Mouse (Mus musculus): Measurements from ENCODE around the gene Bricd5. TPM values are rescaled to one million over a fixed set of nuclear protein-coding genes. Genes with fewer than 3 reads are reported as not detected.

Bricd5 gene
- total and polyA plus RNA-seq, 3 experiments = 0.98 TPM; not detected in 2

GRCm38 (mm10) chr17:24451220-24451619 lies 22.5 kb upstream of the Bricd5 start:
- Histone ChIP-seq H3K9me3 (replicated peaks; ENCODE audit: low read length) (no peaks in the 10 kb centered on the region), H3K4me3 (replicated peaks in 1 of 3; ENCODE audit: low read depth in 2 of 3, low read length in 2 of 3, poor library complexity in 1 of 3) (no peak overlapping the region), H3K27me3 (replicated peaks) (no peaks in the 10 kb centered on the region), H3K36me3 (replicated peaks in 1 of 2; ENCODE audit: control insufficient read depth in 1 of 2, insufficient read depth in 1 of 2, low read length in 1 of 2) (peaks cover 48 to 63% of the 10 kb centered on the region in 2 experiments), H3K27ac (ENCODE audit: insufficient read depth, low read depth) (no peak overlapping the region), H3K4me1 (ENCODE audit: control insufficient read depth in 1 of 2, insufficient read depth in 2 of 2) (peaks cover 3 to 45% of the 10 kb centered on the region in 2 experiments; a peak in 3 of 4 replicates), H3K9ac (ENCODE audit: insufficient read depth, low read depth) (no peak overlapping the region), H3K4me2 (ENCODE audit: insufficient read depth, low read depth, poor library complexity, severe bottlenecking) (no peak overlapping the region), H3K79me2 (replicated peaks; ENCODE audit: control insufficient read depth, extremely low read depth, insufficient read depth, poor library complexity, severe bottlenecking) (peaks cover 15% of the 10 kb centered on the region)
- dilution Hi-C loops (cut with MboI; ENCODE audit: extremely low pct_ligation_motif_present, extremely low pct_unique_long_range_greater_than_20kb, low sequenced_read_pairs) (no loop called here), in situ Hi-C loops (cut with MboI; ENCODE audit: low pct_ligation_motif_present, low pct_unique_long_range_greater_than_20kb, low sequenced_read_pairs) (no loop called here)
- TF ChIP-seq POLR2A (IDR thresholded peaks at IDR 0.05; ENCODE audit: low read depth, low read length) (no peak), ZKSCAN1 (IDR thresholded peaks at IDR 0.05; ENCODE audit: borderline replicate concordance, low read depth, low read length) (no peak), KAT2A (IDR thresholded peaks at IDR 0.05; ENCODE audit: insufficient replicate concordance, low read length) (no peak), RCOR1 (conservative IDR thresholded peaks at IDR 0.05; ENCODE audit: low read depth, low read length) (no peak), E2F4 (IDR thresholded peaks at IDR 0.05; ENCODE audit: insufficient replicate concordance, low read depth, low read length) (no peak), EP300 (IDR thresholded peaks at IDR 0.05; ENCODE audit: low read length) (no peak), NRF1 (IDR thresholded peaks at IDR 0.05; ENCODE audit: low read depth, low read length) (no peak)
- no peak for DNase-seq (ENCODE audit: extremely low read depth)

- no peak overlapping the region for H3K4me3 ChIP-seq (replicated peaks in 1 of 3; ENCODE audit: low read depth in 2 of 3, low read length in 2 of 3, poor library complexity in 1 of 3)
- H3K36me3 ChIP-seq (replicated peaks in 1 of 2; ENCODE audit: control insufficient read depth in 1 of 2, insufficient read depth in 1 of 2, low read length in 1 of 2) = peaks cover 28 to 41% of the 10 kb centered on the region in 2 experiments
- no peaks in the 10 kb centered on the region for H3K9me3 ChIP-seq (replicated peaks; ENCODE audit: low read length)
- H3K27me3 ChIP-seq (replicated peaks) = no peaks in the 10 kb centered on the region
- H3K27ac ChIP-seq (ENCODE audit: insufficient read depth, low read depth) = no peak overlapping the region
- peaks cover 15% of the 10 kb centered on the region for H3K79me2 ChIP-seq (replicated peaks; ENCODE audit: control insufficient read depth, extremely low read depth, insufficient read depth, poor library complexity, severe bottlenecking)
- no peak for DNase-seq (ENCODE audit: extremely low read depth)
- no peak overlapping the region; the same call in 1 of the 2 replicates for H3K4me2 ChIP-seq (ENCODE audit: insufficient read depth, low read depth, poor library complexity, severe bottlenecking)
- TF ChIP-seq MAFK (IDR thresholded peaks at IDR 0.05; ENCODE audit: insufficient replicate concordance, low read length) (no peak), ZNF384 (IDR thresholded peaks at IDR 0.05; ENCODE audit: low read depth, low read length) (no peak), MYC (IDR thresholded peaks at IDR 0.05; ENCODE audit: low read depth, low read length) (no peak)
- H3K9ac ChIP-seq (ENCODE audit: insufficient read depth, low read depth) = no peak overlapping the region
- dilution Hi-C loops (cut with MboI; ENCODE audit: extremely low pct_ligation_motif_present, extremely low pct_unique_long_range_greater_than_20kb, low sequenced_read_pairs) = no loop called here
- peaks cover 3 to 27% of the 10 kb centered on the region in 2 experiments; a peak in 3 of 4 replicates for H3K4me1 ChIP-seq (ENCODE audit: control insufficient read depth in 1 of 2, insufficient read depth in 2 of 2)
- in situ Hi-C loops (cut with MboI; ENCODE audit: low pct_ligation_motif_present, low pct_unique_long_range_greater_than_20kb, low sequenced_read_pairs) = no loop called here
Observed at GRCm38 (mm10) chr17:24453372-24453771, 20.3 kb upstream of the Bricd5 start.

GRCm38 (mm10) chr17:24454218-24454755 lies 19.4 kb upstream of the Bricd5 start:
- dilution Hi-C loops (cut with MboI; ENCODE audit: extremely low pct_ligation_motif_present, extremely low pct_unique_long_range_greater_than_20kb, low sequenced_read_pairs) = no loop called here
- TF ChIP-seq GABPA (IDR thresholded peaks at IDR 0.05; ENCODE audit: insufficient replicate concordance, low read depth, low read length) (no peak), SIN3A (IDR thresholded peaks at IDR 0.05; ENCODE audit: low read length) (peak; percentile 46; the same call in 1 of the 2 replicates)

More at GRCm38 (mm10) chr17:24454218-24454755, 19.4 kb upstream of the Bricd5 start:
- H3K4me3 ChIP-seq (replicated peaks in 1 of 3; ENCODE audit: low read depth in 2 of 3, low read length in 2 of 3, poor library complexity in 1 of 3) = peak overlapping the region; percentile 67 to 91 (median 75)
- peak overlapping the region; percentile 87 for H3K4me2 ChIP-seq (ENCODE audit: insufficient read depth, low read depth, poor library complexity, severe bottlenecking)
- no peaks in the 10 kb centered on the region for H3K9me3 ChIP-seq (replicated peaks; ENCODE audit: low read length)
- no peak for DNase-seq (ENCODE audit: extremely low read depth)
- in situ Hi-C loops (cut with MboI; ENCODE audit: low pct_ligation_motif_present, low pct_unique_long_range_greater_than_20kb, low sequenced_read_pairs) = no loop called here
- H3K27me3 ChIP-seq (replicated peaks) = no peaks in the 10 kb centered on the region
- peaks cover 19 to 32% of the 10 kb centered on the region in 2 experiments for H3K36me3 ChIP-seq (replicated peaks in 1 of 2; ENCODE audit: control insufficient read depth in 1 of 2, insufficient read depth in 1 of 2, low read length in 1 of 2)
- H3K79me2 ChIP-seq (replicated peaks; ENCODE audit: control insufficient read depth, extremely low read depth, insufficient read depth, poor library complexity, severe bottlenecking) = peaks cover 15% of the 10 kb centered on the region
- H3K9ac ChIP-seq (ENCODE audit: insufficient read depth, low read depth) = peak overlapping the region; percentile 78
- peak overlapping the region; percentile 60; the same call in 1 of the 2 replicates for H3K27ac ChIP-seq (ENCODE audit: insufficient read depth, low read depth)
- peaks cover 0 to 18% of the 10 kb centered on the region in 2 experiments; a peak in 2 of 4 replicates for H3K4me1 ChIP-seq (ENCODE audit: control insufficient read depth in 1 of 2, insufficient read depth in 2 of 2)
